Mouse (Mus musculus): ENCODE measurements at regions not wholly inside any gene's neighbourhood (a gene's known extent, or its start where the extent isn't known, plus 50 kb on each side); places are given as distances from the start of the nearest gene placed in this dataset.
"Not testable (repeated sequence)": the region's sequence is repeated elsewhere in the genome, so short reads cannot be mapped to it uniquely, and the experiment has no call there.

GRCm38 (mm10) chr1:189156906-189157305 is 149.3 kb upstream of the Kctd3 start:
- no peak for DNase-seq

GRCm38 (mm10) chr1:189154376-189154775 is 146.7 kb upstream of the Kctd3 start:
- DNase-seq, result no peak

- DNase-seq, result no peak
Measured at GRCm38 (mm10) chr1:189153150-189153549, 145.5 kb upstream of the Kctd3 start.

- no peak for DNase-seq
Measured at GRCm38 (mm10) chr1:189142982-189143451, 135.4 kb upstream of the Kctd3 start.

GRCm38 (mm10) chr1:189142551-189142950 is 134.9 kb upstream of the Kctd3 start:
- DNase-seq, result no peak

GRCm38 (mm10) chr1:189141694-189142093 is 134.1 kb upstream of the Kctd3 start:
- no peak for DNase-seq

- no peak for DNase-seq
Measured at GRCm38 (mm10) chr1:189136731-189137385, 129.2 kb upstream of the Kctd3 start.

GRCm38 (mm10) chr1:189135826-189136225 is 128.2 kb upstream of the Kctd3 start:
- no peak for DNase-seq

- DNase-seq, result no peak
Measured at GRCm38 (mm10) chr1:189128706-189129105, 121.1 kb upstream of the Kctd3 start.

GRCm38 (mm10) chr1:189128246-189128645 is 120.6 kb upstream of the Kctd3 start:
- not testable (repeated sequence) for DNase-seq

- no peak for DNase-seq
Measured at GRCm38 (mm10) chr1:189127367-189127766, 119.7 kb upstream of the Kctd3 start.

GRCm38 (mm10) chr1:189119941-189120735 is 112.5 kb upstream of the Kctd3 start:
- no peak for DNase-seq

- not testable (repeated sequence) for DNase-seq
Measured at GRCm38 (mm10) chr1:189119005-189119404, 111.4 kb upstream of the Kctd3 start.

GRCm38 (mm10) chr1:189118582-189118981 is 110.9 kb upstream of the Kctd3 start:
- no peak for DNase-seq

- DNase-seq, result no peak
Measured at GRCm38 (mm10) chr1:189115914-189116313, 108.3 kb upstream of the Kctd3 start.

GRCm38 (mm10) chr1:189115279-189115678 is 107.6 kb upstream of the Kctd3 start:
- DNase-seq, result no peak

- no peak for DNase-seq
Measured at GRCm38 (mm10) chr1:189108260-189109035, 100.8 kb upstream of the Kctd3 start.

GRCm38 (mm10) chr1:189107841-189108240 is 100.2 kb upstream of the Kctd3 start:
- DNase-seq, result no peak

- DNase-seq, result no peak
Measured at GRCm38 (mm10) chr1:189107156-189107555, 99.5 kb upstream of the Kctd3 start.

GRCm38 (mm10) chr1:189105276-189105675 is 97.6 kb upstream of the Kctd3 start:
- no peak for DNase-seq

- no peak for DNase-seq
Measured at GRCm38 (mm10) chr1:189102781-189103180, 95.1 kb upstream of the Kctd3 start.

- DNase-seq, result no peak
Measured at GRCm38 (mm10) chr1:189099121-189099520, 91.5 kb upstream of the Kctd3 start.

- no peak for DNase-seq
Measured at GRCm38 (mm10) chr1:189092819-189093218, 85.2 kb upstream of the Kctd3 start.

Data from spleen, adult 18-20 months (tissue).